Mouse (Mus musculus): ENCODE measurements around the gene 1110002E22Rik. TPM values are rescaled to one million over a fixed set of nuclear protein-coding genes. Genes with fewer than 3 reads are reported as not detected.

1110002E22Rik gene
- total RNA-seq (2021): 0.04 TPM in 1 of 2 replicates, not detected in the other
- long read RNA-seq, experiment 1: 0 reads
- long read RNA-seq, experiment 2: 0 reads

DNA sequence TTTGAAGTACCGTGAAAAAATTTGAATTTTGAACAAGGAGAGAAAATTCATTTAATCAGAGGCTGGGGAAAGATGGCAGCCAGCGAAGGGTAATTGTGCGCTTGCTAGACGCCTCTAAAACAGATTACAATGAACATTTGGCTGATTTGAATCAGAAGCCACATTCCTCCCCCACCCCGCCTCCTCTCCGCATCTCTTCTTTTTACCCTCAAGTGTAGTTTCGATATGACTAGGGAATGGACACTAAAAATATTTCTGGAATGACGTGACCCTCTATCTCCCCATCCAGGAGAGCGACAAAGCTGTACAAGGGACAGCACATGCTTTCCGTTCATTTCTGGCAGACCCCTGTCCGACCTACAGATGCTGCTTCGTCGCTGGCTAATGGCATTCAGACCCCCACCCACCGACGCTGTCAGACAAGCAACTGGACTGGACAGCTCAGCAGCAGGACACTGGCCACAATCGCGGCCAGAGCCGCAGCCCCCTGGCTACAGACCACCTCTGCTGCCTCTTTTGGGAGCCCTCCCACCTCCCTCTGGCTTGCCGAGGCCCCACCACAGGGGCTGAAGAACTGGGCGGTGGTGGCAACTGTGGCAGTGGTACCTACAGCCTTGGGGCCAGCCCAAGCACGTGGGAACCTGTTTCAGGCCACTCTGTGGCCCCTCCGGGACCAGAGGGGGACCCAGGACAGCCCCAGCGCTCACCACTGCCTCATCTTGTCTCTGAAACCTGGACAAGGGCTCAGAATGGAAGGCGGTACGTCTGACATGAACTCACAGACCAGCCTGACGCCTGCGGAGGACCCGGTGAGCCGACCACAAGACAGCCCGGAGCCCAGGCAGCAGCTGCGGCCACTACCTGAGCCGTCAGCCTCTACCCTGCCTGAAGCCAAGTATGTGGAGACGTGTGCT lies at the start of gene 1110002E22Rik:
TSS of gene 1110002E22Rik (plus strand) at position 321 of the 914 bp plus-strand sequence.
- no peak for DNase-seq

DNA sequence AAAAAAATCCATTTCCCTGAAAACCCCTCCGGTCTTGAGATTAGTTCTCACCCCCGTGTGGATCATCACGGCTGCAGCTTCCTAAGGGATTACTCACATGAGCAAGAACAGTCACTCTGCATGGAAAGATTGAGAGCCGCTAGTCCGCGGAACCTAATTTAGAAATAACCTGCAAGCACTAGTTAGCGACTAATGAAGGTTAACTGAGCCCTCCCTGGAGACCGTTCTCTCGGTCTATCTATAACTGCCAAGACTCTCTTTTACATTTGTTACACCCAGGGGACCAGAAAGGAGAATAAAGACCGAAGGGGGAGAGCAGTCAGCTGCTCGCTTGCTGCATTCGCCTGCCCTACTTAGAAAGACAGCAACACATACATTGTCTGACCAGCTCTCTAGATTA lies 48.0 kb upstream of the 1110002E22Rik start:
- DNase-seq: no peak

GRCm38 (mm10) chr3:138022003-138022402 lies 42.8 kb upstream of the 1110002E22Rik start:
- no peak for DNase-seq

DNA sequence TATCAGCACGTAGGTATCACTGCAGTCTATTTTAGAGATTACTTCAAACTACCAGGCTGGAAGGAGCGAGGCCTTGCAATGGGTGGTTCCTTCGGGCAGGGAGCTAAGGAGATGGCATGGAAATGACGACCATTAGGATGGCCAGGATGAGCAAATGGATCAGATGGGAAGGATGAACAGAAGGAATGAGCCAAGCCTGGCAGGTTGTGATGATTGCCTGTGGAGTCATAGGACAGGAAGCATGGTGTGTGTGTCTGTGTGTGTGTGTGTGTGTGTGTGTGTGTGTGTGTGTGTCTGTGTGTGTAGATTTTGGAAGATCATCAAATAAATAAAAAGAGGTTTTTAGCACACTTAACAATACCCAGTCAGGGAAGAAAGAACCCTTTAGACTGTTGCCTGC lies 42.2 kb upstream of the 1110002E22Rik start:
- no peak for DNase-seq

GRCm38 (mm10) chr3:138026286-138026685 lies 38.6 kb upstream of the 1110002E22Rik start:
- no peak for DNase-seq

DNA sequence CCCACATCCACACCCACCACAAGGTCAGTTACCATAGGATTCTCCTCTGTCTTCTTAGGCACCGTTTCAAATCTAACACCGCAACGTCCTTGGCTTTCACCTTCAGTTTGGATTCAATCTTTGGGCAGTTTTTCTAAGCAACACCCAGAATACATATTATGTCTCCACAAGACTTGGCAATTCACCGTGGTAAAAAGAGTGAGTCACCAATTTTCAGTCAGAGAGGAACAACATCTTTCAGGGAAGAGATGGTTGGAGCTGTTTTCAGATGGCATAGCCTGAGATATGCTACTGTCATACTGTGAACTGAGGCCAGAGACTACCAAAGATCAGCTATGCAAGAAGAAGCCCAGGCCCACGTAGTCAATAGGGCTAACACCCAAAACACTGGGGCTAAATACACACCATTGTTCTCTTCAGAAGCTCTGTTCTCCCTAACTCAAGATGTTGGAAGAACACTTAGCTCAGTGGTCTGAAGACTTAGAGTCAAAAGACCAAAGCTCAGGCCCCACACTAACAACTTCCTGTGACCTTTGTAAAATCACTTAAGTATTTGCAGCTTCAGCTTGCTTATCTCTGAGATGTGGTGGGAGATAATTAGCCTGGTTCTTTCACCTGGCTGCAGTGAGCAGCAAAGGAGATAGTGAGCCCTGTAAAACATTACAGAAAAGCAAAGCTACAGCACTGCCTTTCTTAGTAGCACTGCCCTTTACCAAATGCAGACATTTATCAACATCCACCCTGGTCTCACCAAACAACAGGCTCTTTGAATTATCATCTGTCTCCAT lies 37.1 kb upstream of the 1110002E22Rik start:
- DNase-seq: peak; percentile 38

GRCm38 (mm10) chr3:138029351-138029750 lies 35.5 kb upstream of the 1110002E22Rik start:
- peak; percentile 80 for DNase-seq

- no peak for DNase-seq
These were observed 34.3 kb upstream of the 1110002E22Rik start for GRCm38 (mm10) chr3:138030563-138030962.

GRCm38 (mm10) chr3:138033986-138034385 lies 30.9 kb upstream of the 1110002E22Rik start:
- peak; percentile 32 for DNase-seq

DNA sequence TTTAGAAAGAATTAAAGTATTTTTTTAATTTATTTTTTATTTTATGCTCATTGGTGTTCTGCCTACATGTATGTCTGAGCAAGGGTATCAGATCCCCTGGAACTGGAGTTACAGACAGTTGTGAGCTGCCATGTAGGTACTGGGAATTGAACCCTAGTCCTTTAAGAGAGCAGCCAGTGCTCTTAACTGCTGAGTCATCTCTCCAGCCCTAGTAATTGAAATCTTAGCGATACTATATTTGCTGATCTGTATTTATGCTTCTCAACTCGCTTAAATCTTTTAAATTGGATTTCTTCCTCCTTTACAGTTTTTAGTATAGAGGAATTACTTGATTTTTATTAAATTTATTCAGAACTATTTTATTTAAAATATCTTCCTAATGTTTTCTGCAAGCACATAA lies 23.9 kb upstream of the 1110002E22Rik start:
- no peak for DNase-seq

DNA sequence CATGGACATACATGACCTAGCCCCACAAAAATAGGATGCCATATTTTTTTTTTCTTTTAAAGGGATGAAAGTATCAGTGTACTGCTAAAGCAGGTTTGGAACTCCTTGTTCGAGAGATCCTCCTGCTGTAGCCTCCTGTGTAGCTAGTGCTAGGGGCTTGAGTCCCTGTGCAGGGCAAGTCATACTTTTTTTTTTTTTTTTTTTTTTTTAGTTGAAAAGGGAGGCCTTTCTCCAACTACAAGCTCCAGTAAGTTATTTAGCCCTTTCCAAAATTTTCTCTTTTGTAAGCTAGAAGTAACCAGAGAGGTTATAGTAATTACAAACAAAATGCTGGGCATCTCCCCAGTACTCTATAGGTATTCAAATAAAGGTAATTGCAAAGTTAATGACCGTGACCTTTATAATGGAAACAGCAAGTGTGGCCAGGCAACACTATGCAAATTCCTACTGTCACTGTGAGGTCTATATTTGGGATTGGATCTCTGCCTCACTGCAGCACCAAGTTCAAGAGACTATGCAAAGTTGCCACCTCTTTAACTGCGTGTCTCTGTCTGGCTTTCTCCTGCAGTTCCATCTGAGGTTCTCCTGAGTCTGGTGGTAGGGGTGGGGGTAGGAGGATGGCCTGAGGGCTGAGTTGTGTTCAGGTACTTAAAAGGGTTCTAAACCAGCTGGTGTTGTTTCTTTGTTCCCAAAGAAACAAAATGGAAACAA lies 23.1 kb upstream of the 1110002E22Rik start:
- no peak for DNase-seq

- peak; percentile 64 for DNase-seq
These were observed 21.5 kb upstream of the 1110002E22Rik start for GRCm38 (mm10) chr3:138043316-138043715.

- no peak for DNase-seq
These were observed 15.3 kb upstream of the 1110002E22Rik start for GRCm38 (mm10) chr3:138049555-138049954.

DNA sequence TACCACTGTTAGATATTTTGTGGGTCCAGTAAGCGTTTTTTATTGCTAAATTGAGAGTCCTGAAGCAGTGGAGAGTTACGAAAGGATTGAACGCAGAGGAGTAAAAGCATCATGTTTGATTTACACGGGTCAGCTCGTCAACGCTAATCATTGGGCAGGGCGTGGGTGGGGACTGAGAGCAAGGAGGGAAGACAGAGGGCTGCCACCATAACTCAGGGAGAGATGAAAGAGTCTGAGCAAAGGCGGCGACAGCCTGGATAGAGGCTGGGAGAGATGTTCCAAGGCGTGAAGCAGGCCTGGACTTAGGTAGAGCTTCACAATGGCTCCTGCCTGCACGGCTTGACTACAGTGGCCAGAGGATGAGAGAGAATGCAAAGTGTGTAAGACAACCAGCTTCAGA lies 14.1 kb upstream of the 1110002E22Rik start:
- no peak for DNase-seq

DNA sequence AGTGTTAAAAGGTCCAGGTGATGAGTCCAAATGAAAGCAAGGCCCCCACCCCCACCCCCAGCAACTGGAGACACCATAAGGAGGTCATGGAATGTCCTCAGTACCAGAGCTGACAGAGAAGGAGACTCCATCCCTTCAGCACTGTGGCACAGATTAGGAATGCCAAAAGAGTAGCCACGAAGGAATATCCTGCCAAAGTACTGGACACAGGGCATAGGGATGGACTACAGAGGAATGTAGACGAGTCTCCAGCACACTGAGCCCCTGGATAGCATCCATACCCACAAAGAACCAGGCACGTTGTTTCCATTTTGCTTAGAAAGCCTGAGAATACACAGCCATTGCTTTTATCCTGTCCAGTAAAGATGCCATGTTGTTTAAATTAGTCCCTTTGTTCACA lies 13.4 kb upstream of the 1110002E22Rik start:
- DNase-seq: no peak

DNA sequence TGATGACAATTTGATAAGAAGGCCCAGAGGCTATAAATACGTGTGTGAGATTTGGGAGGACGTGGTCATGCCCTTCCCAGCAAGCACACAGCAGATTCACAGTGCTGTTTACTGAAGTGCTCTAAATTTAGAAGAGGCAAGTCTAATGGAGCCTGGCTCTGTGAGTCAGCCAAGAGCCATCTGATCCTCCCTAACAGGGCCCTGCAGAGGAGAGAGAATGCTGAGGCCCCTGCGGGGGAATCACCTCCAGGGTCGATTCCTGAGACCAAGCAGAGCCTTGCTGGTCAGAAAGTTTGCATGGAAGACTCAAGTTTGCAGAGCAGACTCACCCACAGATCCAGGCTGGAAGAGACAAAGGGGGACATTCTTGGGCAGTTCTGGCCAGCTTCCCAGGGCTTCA lies 10.9 kb upstream of the 1110002E22Rik start:
- peak; percentile 45 for DNase-seq

- no peak for DNase-seq
These were observed 7.9 kb upstream of the 1110002E22Rik start for GRCm38 (mm10) chr3:138056976-138057375.

DNA sequence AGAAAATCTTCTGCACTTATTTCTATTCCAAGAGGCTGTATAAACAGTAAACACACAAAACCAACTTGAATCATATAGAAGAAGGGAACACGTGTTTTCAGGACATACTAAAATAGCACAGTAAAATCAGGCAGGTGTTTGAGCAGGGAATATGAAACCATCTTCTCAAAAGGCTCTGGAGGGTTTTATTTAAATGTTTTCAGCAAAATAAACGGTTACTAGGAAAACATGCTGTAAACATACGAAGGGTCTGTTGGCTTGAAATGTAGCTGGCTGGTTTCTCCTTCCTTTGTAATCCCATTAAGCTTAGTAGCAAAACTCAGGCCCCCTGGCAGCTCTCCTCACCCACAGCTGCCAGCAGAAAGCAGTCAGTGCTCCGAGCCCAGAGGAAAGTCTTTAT lies 6.6 kb upstream of the 1110002E22Rik start:
- DNase-seq: no peak

DNA sequence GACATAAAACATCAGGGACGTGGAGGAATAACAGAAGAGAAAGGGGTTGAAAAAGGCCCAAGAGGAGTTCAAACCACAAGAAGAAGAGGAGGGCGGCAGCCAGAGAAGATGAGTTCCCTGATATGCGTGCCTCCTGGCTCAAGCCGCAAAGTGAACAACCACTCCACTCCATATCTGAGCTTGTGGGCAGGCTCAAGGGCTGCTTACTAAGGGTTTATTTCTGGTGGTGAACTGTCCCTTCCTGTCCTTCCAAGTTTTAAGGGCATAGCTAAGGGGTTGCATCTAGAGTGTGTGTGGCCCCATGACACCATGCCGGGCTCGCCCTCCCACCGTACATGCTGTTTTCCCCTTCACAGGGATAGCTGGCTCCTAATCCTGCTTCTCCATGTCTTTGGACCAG lies 4.4 kb upstream of the 1110002E22Rik start:
- DNase-seq: no peak

DNA sequence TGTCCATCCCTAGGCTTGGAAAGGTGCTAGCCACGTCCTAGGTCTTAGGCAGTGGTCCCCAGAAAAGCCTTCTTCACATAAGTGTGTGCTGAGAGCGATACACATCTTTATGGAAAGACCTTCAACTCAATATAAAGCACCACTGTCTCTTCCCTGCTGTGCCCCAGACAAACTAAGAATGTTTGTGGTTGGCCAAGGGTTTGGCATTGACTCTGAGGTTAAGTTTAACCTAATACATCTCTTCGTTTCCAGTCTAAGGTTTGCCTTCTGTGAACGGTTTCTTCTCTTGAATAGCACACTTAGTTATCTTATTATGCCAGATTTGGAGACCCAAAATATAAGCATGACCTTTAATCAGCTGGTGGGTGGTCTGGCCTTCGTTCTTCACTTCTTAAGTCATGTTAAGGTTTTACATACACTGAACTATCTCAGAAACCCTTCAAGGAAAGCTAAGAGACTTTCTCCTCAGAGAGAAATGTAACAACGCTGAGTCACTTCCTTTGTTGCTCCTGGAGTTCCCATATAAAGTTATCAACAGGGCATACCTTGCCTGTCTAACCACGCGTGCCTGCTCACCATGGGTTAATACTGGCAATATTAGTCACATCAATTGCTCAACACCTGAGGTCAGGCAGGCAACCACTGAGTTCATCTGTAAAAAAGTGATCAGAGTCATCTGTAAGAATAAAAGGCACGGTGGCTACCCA lies 3.5 kb upstream of the 1110002E22Rik start:
- DNase-seq: no peak

DNA sequence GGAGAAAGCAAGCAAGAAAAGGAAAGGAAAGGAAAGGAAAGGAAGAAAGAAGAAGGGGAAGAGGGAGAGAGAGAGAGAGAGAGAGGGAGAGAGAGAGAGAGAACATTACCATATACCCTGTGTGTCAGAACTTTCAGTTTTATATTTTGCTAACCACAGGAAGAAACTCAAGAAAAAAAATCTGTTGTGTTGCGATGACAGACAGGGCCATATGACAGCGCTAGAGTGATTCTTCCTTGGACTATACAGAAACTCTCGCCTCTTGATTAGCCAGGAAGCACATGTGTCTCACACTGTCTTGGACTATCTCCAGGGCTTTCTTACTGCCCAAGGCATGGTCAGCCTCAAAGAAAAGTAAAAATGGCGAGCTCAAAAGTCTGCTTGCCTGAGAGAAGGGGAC lies 2.2 kb upstream of the 1110002E22Rik start:
- DNase-seq: no peak
